Mouse (Mus musculus) testis, adult 2 months (tissue): ENCODE measurements around the gene Ndufb10. TPM values are rescaled to one million over a fixed set of nuclear protein-coding genes. Genes with fewer than 3 reads are reported as not detected.

Experiments
- H3K27ac ChIP-seq: fragments of 200-500 bp; 2 replicates; pipeline ENCODE4 v1.5.1; 2012; ENCODE audit warnings: low read depth, low read length; ENCODE audit not compliant: control insufficient read depth, insufficient read depth
- H3K27me3 ChIP-seq: fragments of 200-500 bp; 2 replicates; pipeline ENCODE4 v1.6.1; 2012; ENCODE audit warnings: mild to moderate bottlenecking, low read length, moderate library complexity; ENCODE audit not compliant: control insufficient read depth, insufficient read depth
- H3K36me3 ChIP-seq: fragments of 200-500 bp; 2 replicates; pipeline ENCODE4 v1.6.1; 2012; ENCODE audit warnings: mild to moderate bottlenecking, low read length; ENCODE audit not compliant: control insufficient read depth, insufficient read depth
- H3K4me1 ChIP-seq: fragments of 200-500 bp; 2 replicates; pipeline ENCODE4 v1.6.1; 2012; ENCODE audit warnings: low read length; ENCODE audit not compliant: control insufficient read depth, insufficient read depth
- H3K4me3 ChIP-seq: fragments of 200-500 bp; 2 replicates; pipeline ENCODE4 v1.5.1; 2012; ENCODE audit warnings: low read depth, mild to moderate bottlenecking, low read length, moderate library complexity, mixed read lengths; ENCODE audit not compliant: control insufficient read depth
- CTCF ChIP-seq: fragments of 200-500 bp; IDR thresholded peaks from 2 replicates; pipeline ENCODE4 v1.5.1; 2012; ENCODE audit warnings: low read depth, mild to moderate bottlenecking, inconsistent platforms, low read length, moderate library complexity; ENCODE audit not compliant: control insufficient read depth, insufficient read depth, insufficient replicate concordance
- POLR2A ChIP-seq: fragments of 200-500 bp; IDR thresholded peaks from 2 replicates; pipeline ENCODE4 v1.6.1; 2012; ENCODE audit warnings: low read depth, mild to moderate bottlenecking, inconsistent platforms, low read length, moderate library complexity; ENCODE audit not compliant: control insufficient read depth
- polyA plus RNA-seq: library from polyadenylated mRNA; depleted of rRNA; stranded (reverse); fragments of >200 nt; gene quantifications from 2 replicates; pipeline ENCODE4 v1.2.3, GENCODE M21; 2012

Ndufb10 gene
- polyA plus RNA-seq, 1 experiment: 198 TPM

GRCm38 (mm10) chr17:24687599-24687998 is 36.7 kb downstream of the Ndufb10 start:
- Histone ChIP-seq H3K4me3 (peak overlapping the region; percentile 76), H3K4me1 (peaks cover 23% of the 10 kb centered on the region), H3K36me3 (no peaks in the 10 kb centered on the region), H3K27ac (no peak overlapping the region), H3K27me3 (no peaks in the 10 kb centered on the region)
- TF ChIP-seq POLR2A: no peak
- TF ChIP-seq CTCF: no peak

DNA sequence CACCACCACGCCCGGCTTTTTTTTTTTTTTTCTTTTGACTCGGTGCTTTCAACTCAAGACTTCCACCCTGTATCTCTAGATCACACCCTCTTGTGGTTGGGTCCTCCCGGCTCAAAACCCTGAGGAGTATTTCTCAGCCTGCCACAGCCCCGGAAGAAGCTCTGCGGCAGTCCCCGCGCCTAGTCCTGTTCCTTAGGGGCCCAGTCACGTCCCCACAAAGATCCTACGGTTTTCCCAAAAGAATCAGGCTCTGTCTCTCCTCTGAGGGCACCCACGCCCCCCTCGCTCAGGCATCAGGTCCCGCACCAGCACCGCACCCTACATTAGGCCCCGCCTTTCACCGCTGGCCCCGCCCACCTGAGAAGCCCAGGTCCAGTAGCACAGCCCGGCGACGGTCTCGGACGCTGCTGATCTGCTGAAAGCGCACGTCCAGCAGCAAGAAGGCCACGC is 37.1 kb downstream of the Ndufb10 start:
- H3K27me3 ChIP-seq: no peaks in the 10 kb centered on the region
- H3K4me1 ChIP-seq: peaks cover 23% of the 10 kb centered on the region
- no peak overlapping the region for H3K27ac ChIP-seq
- TF ChIP-seq CTCF (no peak; the same call in 1 of the 2 replicates), POLR2A (no peak)
- H3K4me3 ChIP-seq: peak overlapping the region; percentile 76
- no peaks in the 10 kb centered on the region for H3K36me3 ChIP-seq

DNA sequence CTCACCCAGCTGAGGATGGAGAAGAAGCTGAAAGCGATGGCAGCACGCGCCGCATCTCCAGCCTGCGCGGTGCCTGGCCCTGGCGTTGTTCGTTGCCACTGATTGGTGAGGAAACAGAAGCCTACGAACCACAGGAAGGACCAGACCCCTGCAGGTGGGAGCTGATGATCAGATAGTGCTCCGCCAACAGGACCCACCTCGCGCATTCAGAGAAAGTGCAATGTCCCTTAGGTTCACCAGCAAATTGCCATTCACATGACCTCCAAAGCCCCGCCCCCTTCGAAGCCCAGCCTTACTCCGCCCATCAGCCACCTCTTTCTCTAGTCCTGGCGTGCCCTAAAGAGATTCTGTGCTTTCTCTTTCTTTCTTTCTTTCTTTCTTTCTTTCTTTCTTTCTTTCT is 37.8 kb downstream of the Ndufb10 start:
- H3K36me3 ChIP-seq: no peaks in the 10 kb centered on the region
- no peak overlapping the region for H3K27ac ChIP-seq
- H3K4me3 ChIP-seq: peak overlapping the region; percentile 49; the same call in 1 of the 2 replicates
- no peaks in the 10 kb centered on the region for H3K27me3 ChIP-seq
- H3K4me1 ChIP-seq: peaks cover 23% of the 10 kb centered on the region
- no peak for TF ChIP-seq CTCF
- TF ChIP-seq POLR2A: no peak

- H3K4me3 ChIP-seq: no peak overlapping the region
- no peaks in the 10 kb centered on the region for H3K27me3 ChIP-seq
- peaks cover 4% of the 10 kb centered on the region for H3K4me1 ChIP-seq
- H3K27ac ChIP-seq: no peak overlapping the region
- TF ChIP-seq CTCF (no peak), POLR2A (no peak)
- no peaks in the 10 kb centered on the region; the same call in none of the 2 replicates for H3K36me3 ChIP-seq
Measured at GRCm38 (mm10) chr17:24677500-24678080, 46.7 kb downstream of the Ndufb10 start.

DNA sequence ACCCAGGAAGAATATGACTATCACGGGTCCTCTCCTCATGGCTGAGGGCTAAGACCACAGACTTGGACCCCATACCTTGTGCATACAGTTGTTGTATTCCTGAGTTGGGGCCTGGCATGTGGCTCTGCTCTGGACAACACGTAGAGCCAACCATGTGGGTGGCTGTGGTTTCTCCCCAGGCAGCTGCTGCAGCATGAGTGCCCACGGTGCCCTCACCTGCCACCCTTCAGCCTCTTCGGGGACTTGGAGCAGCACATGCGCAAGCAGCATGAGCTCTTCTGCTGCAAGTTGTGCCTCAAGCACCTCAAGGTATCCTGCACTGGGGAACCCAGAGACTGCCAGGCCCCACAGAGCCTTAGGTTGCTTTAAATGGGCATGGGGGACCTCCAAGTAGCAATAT is 47.4 kb downstream of the Ndufb10 start:
- Histone ChIP-seq H3K36me3 (no peaks in the 10 kb centered on the region; the same call in none of the 2 replicates), H3K4me3 (no peak overlapping the region), H3K27ac (no peak overlapping the region), H3K27me3 (no peaks in the 10 kb centered on the region), H3K4me1 (peaks cover 4% of the 10 kb centered on the region)
- TF ChIP-seq POLR2A (no peak), CTCF (no peak)

- Histone ChIP-seq H3K27ac (no peak overlapping the region), H3K4me3 (no peak overlapping the region), H3K27me3 (no peaks in the 10 kb centered on the region), H3K36me3 (no peaks in the 10 kb centered on the region; the same call in 1 of the 2 replicates), H3K4me1 (peaks cover 4% of the 10 kb centered on the region)
- TF ChIP-seq POLR2A (no peak), CTCF (peak; percentile 46; the same call in 1 of the 2 replicates)
Measured at GRCm38 (mm10) chr17:24676187-24676586, 48.1 kb downstream of the Ndufb10 start.

DNA sequence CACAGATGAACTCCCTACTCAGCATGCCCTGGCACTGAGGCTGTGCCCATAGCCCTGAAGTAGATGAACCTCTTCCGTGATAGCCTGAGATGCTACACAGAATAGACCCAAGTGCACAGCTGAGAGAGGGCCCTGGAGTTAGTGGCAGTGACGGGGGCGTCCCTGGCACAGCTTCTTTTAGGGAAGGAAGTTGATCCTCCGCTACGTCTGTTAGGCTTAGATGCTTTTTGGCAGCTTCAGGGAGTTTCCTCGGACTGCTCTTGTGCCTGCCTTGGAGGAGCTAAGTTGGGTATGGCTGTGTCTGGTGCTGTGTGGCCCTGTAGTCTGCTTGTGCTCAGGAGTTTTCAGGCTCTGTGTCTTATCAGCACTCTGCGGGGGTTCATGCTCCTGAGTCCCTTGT is 50.0 kb downstream of the Ndufb10 start:
- H3K36me3 ChIP-seq: no peaks in the 10 kb centered on the region; the same call in 1 of the 2 replicates
- H3K27ac ChIP-seq: no peak overlapping the region
- TF ChIP-seq CTCF: no peak
- no peak for TF ChIP-seq POLR2A
- H3K4me3 ChIP-seq: no peak overlapping the region
- peaks cover 4% of the 10 kb centered on the region for H3K4me1 ChIP-seq
- H3K27me3 ChIP-seq: no peaks in the 10 kb centered on the region
